Mouse (Mus musculus) cerebellum, postnatal 14 days (tissue): ENCODE data around the gene Olfr157.
A peak's percentile ranks its signal among the peaks of the same experiment; 100 is the strongest.

Source experiments
- DNase-seq, 2 experiments: peaks; one replicate each; pipeline ENCODE4 v3.0.0; 2021; ENCODE audit warnings: mixed read lengths in 2 of 2

Olfr157 gene

GRCm38 (mm10) chr4:43840101-43840500 is at the start of gene Olfr157:
Gene Olfr157, minus strand, starts transcription at chr4:43840201.
- DNase-seq: no peak

GRCm38 (mm10) chr4:43884196-43884595 is 44.2 kb upstream of the Olfr157 start:
- no peak for DNase-seq

GRCm38 (mm10) chr4:43879566-43879965 is 39.6 kb upstream of the Olfr157 start:
- no peak for DNase-seq

DNA sequence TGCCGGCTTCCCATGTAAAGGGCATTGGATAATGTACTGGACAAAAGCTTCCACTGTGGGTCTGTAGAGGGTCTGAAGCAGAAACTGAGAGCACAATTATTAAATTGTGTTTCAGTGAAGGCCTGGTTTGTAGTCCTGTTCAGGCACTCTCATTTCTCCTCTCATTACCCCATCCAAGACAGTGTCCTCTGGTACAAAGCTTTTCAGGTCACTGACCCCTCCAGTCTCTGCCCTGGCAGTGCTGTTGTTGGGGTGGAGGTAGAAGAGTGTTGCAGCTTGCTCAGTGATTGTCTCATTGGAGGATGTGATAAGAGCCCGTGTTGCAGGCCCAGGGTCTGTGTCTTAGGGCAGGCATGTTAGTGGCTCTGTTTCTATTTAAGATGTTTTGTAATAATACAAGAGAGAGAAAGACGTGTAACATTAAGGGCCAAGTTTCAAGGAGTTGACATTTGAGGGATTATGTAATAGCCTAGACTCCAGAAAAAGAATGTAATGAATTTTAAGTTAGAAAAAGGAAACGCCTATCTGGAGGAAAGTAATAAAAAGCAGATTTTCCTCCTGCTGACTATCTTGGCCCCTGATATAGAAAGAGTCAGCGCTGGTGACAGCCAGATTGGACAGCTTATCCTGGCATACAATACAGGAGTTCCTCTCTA is 38.2 kb upstream of the Olfr157 start:
- no peak for DNase-seq

DNA sequence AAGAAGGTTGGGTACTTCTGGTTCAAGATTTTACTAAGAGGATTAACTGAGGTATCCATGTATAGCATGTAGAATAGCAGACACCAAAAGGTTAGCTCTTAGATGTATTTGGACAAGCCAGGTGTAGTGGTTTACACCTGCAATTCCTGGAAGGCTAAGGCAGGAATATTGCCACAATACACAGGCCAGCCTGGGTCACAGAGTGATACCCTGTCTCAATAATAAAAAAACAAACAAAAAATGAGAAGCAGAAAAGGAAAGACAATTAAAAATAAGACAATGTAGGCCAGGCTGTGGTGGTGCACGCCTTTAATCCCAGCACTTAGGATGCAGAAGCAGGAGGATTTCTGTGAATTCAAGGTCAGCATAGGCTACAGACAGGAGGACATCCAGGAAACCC is 37.2 kb upstream of the Olfr157 start:
- DNase-seq: no peak

DNA sequence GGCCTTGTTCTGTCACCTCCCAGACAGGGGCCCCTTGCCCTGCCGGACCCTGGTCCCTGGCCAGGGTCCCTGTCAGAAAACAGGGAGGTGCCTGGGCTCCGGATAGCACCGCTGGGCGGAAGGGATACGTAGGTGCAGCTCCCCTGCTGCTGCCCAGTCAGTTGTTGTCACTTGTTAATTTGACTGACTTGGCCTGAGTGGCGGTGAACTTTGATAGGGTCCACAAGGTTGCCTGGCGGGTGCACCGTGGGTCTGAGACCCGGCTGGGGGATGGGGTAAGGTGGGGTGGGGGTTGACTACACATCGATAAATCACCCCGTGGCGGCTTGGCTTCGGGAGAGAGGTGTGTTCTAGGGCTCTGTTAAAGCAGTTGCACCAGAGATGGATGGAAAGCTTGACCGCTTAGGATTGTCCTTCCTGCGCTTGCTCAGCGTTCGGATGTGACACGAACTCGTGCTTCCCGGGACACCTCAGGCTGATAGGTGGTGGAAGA is 36.0 kb upstream of the Olfr157 start:
- DNase-seq: peak; percentile 35 to 50

DNA sequence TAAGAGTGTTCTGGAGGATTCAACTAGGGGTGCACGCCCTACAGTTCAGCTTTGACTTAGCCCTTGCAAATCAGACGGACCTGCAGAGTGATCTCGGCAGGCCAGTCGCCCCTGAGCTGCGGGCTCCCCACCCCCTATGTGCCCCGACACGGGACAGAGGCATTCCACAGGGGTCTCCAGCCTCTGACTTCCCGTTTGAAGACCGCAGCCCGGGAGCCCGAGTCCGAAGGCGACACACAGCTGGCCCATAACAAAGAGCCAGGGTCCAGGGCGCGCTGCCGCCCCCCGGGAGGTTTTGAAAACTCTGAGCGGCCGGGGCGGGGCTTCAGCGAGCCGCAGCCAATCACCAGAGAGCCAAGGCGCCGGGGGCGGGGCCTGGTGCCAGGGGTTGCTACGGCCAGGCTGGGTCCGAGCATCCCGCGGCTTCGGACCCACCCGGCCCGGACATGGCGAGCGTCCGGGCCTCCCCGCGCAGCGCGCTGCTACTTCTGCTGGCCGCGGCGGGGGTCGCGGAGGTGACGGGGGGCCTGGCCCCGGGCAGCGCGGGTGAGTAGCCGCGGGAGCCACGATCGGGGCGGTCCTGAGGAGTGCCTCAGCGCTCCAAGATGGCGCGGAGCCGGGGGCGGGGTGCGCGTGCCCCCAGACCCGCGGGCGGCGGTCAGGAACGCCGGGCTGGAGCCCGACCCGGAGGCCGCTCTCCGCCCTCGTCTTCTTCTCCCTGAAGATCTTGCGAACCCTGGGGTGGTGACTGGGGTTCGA is 35.3 kb upstream of the Olfr157 start, which contains the start of gene Reck:
TSS of gene Reck (plus strand) at position 371 of the 759 bp plus-strand sequence.
- peak; percentile 91 to 92 for DNase-seq

DNA sequence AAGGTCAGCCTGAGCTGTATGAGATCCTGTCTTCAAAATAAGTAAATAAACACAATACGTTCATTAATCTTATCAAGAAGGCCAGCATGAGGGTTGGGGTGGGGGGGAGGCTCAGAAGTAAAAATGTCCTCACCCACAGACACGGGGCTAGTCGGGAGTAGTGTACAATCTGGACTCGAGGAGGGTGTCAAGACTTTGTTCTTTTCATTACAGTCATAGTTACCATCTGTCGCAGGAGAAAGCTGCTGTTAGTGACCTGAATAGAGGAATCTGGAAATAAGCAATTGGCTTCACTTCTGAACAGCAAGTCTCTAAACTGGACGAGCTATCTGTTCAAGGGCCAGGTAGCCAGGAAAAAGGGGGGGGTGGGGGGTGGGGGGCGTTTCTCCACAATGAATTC is 34.5 kb upstream of the Olfr157 start:
- no peak for DNase-seq

- no peak for DNase-seq
Measured at GRCm38 (mm10) chr4:43869821-43870220, 29.8 kb upstream of the Olfr157 start.

GRCm38 (mm10) chr4:43863298-43863697 is 23.3 kb upstream of the Olfr157 start:
- DNase-seq: no peak

DNA sequence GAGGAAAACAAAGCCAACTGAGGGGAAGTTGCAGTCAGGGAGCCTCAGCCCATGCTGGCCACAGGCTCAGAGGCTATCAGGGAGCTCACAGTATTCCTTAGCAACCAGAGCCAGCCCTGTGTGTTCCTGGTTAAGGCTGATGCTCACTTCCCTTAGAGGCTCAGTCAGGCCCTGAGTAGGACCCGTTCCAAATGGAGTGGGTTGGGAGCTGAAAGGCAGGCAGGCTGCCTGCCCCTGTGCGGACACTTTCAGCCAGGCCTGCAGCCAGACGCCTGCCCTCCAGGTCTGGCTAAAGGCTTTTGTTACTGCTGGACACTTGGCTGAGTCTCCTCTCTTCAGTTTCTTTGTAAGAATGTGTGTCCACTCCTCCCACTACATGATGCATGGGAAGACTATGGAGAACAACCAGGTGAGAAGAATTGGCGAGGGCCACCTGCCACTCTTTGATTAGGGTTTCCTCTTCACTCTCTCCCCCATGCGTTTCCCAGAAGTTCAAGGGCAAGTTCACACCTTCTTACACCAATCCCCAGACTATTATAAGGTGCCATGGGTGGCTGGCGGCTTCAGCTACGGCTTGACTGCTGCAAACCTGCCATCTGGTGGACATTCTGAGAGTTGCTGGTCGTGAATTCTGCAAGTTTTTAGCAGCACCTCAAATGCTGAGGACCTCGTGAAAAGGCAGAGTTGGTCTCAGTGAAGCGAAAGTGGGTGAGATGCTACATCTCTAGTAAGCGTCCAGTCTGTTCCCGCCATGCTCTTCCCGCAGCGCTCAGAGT is 20.9 kb upstream of the Olfr157 start:
- DNase-seq: peak; percentile 83 to 86

GRCm38 (mm10) chr4:43859886-43860285 is 19.9 kb upstream of the Olfr157 start:
- DNase-seq: no peak

DNA sequence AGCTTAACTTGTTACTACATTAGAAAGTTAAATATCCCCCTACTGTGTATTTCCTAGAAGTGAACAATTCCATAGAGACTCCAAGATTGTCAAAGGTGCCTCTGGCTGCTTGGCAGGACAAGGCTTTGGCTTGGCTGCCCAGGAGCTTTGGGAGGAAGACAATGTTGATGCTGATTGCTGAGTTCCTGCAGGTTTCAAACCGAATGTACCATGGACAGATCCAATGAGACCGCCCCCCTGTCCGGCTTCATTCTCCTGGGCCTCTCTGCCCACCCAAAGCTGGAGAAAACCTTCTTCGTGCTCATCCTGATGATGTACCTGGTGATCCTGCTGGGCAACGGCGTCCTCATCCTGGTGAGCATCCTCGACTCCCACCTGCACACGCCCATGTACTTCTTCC is 14.1 kb upstream of the Olfr157 start:
- DNase-seq: no peak

DNA sequence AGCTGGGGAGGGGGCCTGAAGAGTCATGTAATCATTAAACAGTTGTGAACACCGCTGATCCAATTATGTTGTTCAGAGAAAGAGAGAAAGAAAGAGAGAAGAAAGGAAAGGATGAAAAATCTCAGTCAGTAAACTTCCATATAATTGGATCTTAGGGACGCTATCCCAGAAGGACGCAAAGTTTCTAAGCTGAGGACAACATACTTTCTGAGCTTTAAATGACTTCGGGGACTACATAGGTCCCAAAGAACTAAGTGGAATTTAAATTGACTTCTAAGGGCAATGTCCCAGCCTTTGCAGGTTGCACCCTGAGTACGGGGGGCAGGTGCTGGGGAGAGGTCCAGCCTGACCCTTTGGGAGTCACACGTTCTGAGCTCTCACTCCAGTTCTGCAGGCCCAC is 11.3 kb upstream of the Olfr157 start, which contains the start of gene Olfr155:
TSS of gene Olfr155 (plus strand) at position 301 of the 400 bp plus-strand sequence.
- DNase-seq: no peak

DNA sequence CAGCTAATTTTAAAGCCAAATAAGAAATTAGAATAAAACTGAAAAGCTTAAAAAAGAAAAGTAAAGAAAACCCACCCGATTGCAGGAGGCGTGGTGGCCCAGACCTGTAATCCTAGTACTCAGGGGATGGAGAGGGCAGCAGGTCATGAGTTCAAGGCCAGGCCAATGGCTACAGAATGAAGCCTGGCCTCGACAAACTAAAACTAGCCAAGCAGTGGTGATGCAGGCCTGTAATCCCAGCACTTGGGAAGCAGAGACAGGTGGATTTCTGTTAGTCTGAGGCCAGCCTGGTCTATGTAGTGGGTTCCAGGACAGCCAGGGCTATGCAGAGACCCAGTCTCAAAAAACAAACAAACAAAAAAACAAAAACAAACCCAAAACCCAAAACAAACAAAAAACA is 1.7 kb downstream of the Olfr157 start:
- DNase-seq: no peak

DNA sequence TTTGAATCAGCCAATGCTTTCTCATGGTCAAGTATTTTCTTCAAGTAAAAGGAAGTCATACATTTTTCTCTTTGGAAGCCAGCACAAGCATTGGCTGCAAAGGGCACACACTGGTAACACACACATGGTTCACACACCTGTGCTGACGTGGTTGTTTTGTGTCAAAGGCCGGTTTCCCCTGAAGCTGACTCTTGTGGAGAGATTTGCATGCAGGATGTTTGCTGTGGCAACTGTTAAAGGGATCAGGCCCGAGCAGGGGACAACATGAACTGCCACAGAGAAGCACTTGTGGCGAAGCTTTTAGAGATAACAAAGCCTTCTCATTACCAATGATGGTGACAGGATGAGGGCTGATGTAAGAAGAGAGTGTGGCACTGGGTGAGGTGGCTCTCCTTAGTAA is 5.3 kb downstream of the Olfr157 start:
- DNase-seq: no peak

DNA sequence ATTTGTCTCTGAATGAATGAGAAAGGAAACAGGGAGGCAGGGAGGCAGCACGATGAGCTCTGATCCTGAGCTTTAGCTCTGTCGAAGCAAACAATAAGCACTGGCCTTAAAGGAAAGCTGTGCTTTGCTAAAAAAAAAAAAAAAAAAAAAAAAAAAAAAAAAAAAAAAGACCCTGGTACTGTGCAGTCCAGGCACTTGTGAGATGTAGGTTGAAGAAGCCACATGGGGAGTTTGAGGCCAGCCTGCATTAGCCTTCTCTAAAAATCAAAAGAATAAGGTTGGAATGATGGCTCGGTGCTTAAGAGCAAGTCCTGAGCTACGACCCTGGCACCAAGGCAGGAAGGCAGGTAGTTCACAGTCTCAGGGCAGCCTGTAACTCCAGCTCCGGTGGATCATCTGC is 6.2 kb downstream of the Olfr157 start:
- DNase-seq: no peak

- DNase-seq: no peak
Measured at GRCm38 (mm10) chr4:43832031-43832430, 8.0 kb downstream of the Olfr157 start.

DNA sequence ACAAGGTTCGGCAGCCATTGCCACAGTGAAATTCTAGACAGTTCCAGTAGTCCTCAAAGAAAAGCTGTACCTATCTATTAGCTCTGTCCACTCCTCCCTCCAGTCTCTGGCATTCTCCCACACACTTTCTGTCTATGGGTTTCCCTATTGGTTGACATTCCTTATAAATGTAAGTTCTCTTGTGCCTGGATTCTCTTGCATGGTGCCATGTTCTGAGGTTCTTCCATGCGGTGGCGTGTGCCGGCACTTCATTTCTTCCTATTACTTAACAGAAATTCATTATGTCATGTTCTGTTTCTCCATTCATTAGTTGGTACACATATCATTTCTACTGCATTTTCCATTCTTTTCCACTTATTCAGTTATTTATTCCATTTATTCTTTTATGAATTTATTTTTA is 11.2 kb downstream of the Olfr157 start:
- no peak for DNase-seq

DNA sequence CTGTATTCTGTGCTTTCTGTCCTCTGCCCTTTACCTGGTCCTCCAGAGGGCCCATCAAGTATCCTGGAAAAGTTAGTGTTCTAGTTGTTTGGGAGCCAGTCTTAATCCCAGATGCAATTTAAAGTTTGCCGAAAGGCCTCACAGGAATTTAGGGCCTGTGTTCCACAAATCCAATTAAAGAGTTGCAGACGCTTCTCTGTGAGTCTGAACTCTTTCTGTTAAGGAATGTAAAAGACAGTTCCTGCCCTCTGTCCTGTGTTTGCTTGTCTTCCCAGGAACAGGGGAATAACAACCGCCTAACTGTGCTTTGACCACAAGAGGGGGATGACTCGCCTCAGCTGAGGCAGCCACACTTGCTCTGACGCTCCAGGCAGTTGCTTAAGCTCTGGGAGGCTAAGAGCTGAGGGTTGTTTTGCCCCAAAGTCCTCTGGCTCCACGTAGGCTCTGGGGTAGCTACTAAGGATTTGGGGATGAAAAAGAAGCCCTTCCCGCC is 16.1 kb downstream of the Olfr157 start, which contains the start of gene Olfr156:
TSS of gene Olfr156 (minus strand) at position 51 of the 493 bp plus-strand sequence.
- DNase-seq: peak in 1 of 2 experiments; percentile 4

DNA sequence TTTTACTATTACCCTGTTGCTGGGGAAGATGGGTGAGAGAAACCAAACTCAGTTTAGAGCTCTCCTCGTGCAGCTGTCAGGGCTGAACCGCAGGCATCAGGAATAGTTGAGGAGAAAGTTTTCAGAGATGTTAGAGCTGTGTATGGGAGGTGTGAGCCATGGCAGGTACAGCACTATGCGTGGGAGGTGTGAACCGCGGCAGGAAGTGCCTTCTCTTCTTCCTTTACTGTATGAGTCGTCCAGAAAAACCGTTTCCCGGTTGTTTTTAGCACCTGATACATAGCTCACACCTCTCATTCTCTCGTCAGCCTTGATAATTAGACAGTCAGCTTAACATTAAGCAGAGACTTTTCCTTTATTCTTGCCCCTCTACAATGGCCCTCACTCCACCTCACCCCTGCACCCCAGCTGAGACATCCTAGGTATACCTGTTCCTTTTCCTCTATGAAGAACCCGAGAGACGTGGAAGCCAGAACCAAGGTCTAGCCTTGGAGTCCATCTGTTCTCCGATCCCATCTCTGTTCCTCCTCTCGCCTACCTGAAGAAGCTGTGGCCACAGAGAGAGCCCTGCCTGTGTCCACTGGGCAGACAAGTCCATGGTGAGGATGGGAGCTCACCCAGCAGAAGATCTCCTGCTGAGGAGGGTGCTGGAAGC is 17.0 kb downstream of the Olfr157 start:
- no peak for DNase-seq

- DNase-seq: no peak
Measured at GRCm38 (mm10) chr4:43798936-43799335, 41.1 kb downstream of the Olfr157 start.
